Mouse (Mus musculus): Measurements from ENCODE around the gene Aox2.

DNA sequence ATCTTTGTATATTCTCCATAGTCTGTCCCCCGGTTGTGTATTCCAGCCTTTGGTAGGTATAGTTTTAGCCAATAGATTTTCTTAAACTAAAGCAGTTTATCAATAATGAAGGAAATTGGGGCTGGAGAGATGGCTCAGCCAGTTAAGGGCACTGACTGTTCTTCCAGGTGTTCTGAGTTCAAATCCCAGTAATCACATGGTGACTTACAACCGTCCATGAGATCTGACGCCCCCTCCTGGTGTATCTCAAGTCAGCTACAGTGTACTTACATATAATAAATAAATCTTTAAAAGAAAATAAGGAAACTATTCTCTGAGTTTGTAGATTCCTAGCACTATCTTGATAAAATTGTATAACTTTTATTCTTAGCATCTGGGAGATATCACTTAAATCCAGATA lies 117.2 kb downstream of the Aox2 start:
- TF ChIP-seq CTCF (IDR thresholded peaks at IDR 0.05; ENCODE audit: borderline replicate concordance, insufficient read depth, low read length) (no peak), POLR2A (IDR thresholded peaks at IDR 0.05; ENCODE audit: low read depth, low read length) (no peak)
